Mouse (Mus musculus) spleen, postnatal 36 days (tissue): ENCODE measurements at regions not wholly inside any gene's neighbourhood (a gene's known extent, or its start where the extent isn't known, plus 50 kb on each side); places are given as distances from the start of the nearest gene placed in this dataset.
"Not testable (repeated sequence)": the region's sequence is repeated elsewhere in the genome, so short reads cannot be mapped to it uniquely, and the experiment has no call there.

Experiments used
- DNase-seq, 2 experiments: peaks; one replicate each; pipeline ENCODE4 v3.0.0; 2022; ENCODE audit warnings: low spot score in 2 of 2, mixed read lengths in 1 of 2

DNA sequence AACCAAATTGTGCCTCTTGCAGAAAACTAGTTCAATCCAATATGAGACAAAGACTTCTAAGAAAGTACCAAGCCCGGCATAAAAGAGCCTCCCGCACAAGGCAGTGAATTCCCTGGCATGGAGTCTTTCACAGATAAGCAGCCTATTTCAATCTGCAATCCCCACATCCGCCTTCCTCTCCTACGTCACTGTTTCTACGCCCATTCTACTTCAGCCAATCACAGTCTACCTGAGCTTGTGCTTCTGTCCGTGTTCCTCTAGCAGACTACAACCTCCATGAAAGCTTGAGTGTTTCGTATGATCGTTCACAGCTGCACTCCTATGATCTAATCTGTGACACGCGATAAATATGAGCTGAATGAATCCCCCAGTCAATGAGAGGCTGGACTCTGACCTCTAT is 155.6 kb upstream of the Ipo5 start:
- DNase-seq = no peak

DNA sequence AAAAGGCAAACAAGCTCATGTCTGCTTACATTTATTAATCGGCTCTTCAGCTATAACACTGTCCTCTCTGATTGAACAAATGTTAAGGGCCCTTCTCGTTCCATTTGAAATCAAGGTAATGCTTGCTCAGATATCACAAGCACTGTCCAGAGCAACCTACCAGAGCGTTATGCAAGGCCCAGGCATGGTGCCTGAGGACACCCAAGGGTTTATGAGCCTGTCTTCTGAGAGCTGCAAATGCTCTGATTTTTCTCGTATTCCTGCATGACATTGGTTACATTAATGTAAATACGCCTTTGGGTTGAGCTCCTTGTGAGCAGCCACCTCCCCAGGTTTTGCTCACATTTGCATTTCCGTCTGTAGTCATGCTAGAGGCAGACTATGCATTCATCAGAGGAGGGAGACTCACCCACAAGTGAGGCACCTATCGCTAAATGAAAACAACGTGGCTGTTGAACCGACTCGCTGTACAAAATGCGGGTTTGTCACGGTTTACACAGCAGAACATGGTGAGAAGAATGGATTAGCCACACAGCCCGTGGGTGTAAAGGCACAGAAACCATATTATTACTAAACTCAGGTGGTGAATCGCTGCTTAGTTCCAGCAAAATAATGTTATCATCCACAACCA is 152.7 kb upstream of the Ipo5 start:
- no peak for DNase-seq

DNA sequence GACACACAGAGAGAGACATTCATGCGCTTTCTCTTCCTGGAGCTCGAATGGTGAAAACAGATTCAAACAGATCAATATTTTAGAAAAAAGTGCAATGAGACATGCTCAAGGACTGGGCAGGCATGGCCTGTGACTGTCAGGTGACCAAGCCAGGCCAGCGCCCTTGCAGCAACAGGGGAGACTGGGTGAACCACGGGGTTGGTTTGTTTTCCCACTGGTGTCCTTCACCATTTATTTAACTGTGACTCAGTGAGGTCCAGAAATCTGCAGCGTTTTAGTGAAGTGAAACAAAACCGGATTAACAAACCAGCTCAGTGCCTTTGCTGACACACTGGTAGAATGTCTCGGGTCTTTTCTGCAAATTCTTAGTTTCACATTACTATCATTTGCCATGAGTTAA is 148.9 kb upstream of the Ipo5 start:
- no peak for DNase-seq

DNA sequence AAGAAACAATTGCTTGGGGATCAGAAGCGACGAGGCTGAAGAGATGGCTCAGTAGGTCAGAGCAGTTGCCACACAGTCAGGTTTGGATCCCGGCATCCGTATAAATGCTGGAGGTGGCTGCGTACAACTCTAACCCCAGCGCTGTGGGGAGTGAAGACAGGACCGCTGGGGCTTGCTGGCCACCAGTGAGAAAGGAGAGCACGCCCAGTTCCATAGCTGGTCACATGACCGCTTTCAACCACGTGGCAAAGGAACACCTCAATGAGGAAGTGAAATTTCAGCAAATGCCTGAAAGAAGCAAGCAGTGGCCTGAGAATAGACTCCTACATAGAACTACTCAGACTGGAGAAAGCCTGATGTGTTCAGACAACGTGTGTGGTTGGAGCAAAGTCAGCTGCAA is 148.3 kb upstream of the Ipo5 start:
- peak; percentile 44 to 45 for DNase-seq

DNA sequence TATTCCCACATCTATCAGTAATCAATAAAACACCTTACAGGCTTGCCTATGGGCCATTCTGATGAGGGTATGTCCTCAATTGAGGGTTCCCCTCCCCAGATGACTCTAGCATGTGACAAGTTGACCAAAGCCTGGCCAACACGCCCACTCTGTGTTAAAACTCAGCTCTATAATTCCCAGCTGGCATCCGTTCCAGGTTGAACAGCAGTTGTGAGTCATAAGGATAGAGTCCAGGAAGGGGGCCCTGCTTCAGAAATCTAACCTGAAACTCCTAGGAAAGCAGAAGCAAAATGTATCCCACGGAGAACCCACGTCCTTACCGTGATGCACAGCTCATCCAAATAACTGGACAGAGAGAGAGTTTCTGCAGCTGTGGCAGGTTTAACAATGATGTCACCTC is 147.2 kb upstream of the Ipo5 start:
- no peak for DNase-seq

DNA sequence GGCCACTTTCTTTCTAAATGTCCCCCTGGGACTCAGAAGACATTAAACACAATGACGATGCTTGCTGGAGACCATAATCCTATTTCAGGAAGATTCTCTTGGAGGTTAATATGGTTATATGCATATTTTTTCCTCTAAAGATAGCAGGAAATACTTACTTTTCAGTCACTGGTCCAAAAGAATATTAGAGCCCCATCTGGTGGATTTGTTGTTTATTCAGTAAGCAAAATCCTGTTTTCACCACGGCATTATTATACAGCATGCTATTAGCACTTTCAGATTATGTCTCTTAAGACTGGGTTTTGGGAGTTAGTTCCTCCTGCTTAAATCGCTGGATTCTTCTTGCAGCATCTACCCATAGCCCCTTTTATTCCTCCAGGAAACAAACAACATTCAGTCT is 146.6 kb upstream of the Ipo5 start:
- no peak for DNase-seq

DNA sequence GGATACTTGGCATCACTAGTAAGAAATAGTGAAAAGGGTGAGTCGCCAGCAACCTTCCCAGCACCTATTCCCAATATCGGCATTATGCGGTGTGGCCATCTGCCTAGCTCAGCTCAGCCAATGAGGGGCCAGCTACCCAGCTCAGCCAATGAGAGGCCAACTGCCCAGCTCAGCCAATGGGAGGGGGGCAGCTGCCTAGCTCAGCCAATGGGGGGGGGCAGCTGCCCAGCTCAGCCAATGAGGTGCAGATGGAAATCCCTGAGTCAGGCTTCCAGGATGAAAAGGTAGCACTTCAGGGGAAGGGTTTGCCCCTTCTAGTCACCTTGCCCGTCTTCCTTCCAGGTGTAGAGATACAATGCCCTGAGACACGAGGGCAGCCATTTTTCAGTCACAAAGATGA is 144.6 kb upstream of the Ipo5 start:
- DNase-seq = no peak

DNA sequence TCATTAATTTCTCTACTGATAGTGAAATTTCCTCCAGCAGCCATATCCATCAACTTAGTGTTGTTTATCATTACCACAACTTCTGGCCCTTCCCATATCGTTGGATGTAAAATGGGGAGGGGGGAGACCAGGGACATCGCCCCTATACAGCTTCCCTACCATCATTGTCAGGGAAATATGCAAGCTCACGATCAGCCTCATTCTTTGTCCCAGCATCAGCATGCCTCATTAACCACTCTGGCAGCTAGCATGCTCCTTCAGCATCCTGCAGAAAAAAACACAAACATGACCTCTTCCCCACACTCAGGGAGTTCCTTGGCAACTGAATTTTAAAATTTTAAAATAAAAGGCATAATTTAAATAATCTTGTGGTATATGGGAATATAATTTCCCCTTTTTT is 140.4 kb upstream of the Ipo5 start:
- DNase-seq = no peak

DNA sequence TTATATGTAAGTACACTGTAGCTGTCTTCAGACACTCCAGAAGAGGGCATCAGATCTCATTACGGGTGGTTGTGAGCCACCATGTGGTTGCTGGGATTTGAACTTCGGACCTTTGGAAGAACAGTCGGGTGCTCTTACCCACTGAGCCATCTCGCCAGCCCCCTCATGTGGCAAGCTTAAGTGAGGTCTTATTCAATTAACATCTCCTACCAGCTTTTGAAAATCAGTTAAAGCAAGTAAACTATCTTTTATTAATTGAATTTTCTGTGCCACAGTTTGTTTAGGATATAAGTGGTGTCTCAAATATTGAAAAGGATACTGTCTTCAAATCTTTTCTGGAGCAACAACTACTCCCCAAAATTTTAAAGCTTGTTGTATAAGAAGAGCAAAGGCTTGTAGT is 138.0 kb upstream of the Ipo5 start:
- DNase-seq = not testable (repeated sequence)

DNA sequence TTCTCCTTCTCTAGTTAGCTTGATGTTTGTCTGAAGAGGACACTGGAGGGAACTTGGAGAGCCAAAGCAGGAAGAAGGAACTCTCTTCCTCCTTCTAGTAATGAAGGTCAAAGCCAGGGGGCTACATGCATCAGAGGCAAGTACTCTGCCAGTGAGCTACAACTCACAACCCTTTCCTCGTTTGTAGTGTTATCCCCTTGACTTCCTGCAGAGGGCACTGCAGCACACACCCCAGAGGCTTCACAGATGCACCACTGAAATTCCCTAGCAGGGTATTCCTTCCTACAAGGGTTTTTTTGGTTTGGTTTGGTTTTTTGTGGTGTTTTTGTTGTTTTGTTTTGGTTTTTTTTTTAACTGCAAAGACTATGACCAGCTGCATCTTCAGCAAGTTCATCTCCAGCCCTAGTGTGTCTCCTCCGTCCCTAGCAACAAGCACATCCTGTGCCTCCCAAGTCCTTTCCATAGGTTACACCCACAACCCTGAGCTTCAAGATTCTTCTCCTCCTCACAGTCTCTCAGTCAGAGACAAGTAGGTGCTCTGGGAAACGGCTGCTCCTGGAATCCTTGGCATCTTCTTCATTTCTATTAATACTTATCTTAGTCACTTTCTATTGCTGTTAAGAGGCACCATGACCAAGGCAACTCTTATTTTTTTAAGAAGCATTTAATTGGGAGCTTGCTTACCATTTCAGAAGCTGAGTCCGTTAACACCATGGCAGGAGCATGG is 119.0 kb upstream of the Ipo5 start:
- no peak for DNase-seq

DNA sequence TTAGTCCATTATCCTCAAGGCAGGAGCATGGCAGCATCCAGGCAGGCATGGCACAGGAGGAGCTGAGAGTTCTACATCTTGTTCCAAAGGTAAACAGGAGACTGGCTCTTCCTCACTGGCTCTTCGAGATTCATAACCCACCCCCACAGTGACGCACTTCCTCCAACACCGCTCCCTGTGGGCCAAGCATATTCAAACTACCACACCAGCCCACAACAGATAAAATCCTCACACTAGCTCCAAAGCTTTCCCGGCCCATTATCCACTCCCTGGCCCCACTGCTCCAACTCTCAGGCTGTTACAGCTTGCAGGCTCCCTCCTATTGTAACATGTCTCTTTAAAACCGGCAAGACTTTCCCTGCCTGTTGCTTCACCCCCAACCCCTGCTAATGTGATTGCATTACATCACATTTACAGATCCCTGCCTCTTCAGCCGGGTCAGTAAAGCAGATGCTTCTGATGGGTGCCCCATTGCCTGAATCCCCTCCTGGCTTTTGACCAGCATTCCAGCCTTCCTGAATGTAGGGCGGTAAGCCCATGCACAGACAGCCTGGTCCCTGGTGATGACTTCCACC is 113.0 kb upstream of the Ipo5 start:
- no peak for DNase-seq

DNA sequence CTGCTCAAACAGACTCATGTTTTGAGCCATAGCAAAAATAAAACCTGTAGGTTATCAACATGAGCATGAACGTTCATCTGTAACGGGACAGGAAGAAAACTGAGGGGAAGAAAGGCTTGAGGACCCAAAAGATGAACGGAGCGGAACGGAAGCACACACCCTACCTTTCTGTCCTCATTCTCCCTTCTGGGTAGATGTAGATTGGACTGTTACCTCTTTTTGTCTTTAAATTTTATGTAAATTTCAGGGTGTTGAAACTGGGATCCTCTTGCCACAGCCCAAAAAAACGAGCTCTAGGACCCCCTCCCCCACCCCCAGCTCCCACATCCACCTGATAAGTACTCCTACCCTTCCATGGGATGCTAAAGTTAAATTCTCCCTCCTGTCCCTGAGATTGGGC is 107.8 kb upstream of the Ipo5 start:
- DNase-seq = no peak

DNA sequence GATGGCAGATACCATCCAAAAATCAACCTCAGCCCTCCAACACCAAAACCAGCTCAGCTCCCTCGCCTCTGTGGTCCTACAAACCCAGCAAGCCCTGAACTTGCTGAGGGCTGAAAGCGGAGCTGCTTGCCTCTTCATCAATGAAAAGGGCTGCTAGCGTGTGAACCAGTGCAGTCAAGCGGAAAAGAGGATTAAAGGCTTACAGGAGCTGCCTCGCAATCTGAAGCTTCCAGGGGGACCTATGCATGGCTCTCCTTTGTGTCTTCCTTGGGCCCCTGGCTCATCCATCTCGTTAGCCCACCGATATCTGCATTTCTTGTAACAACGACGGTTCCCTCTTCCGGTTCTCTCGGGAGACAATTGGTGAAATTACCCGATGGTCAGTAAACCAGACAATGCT is 107.3 kb upstream of the Ipo5 start:
- DNase-seq = no peak

DNA sequence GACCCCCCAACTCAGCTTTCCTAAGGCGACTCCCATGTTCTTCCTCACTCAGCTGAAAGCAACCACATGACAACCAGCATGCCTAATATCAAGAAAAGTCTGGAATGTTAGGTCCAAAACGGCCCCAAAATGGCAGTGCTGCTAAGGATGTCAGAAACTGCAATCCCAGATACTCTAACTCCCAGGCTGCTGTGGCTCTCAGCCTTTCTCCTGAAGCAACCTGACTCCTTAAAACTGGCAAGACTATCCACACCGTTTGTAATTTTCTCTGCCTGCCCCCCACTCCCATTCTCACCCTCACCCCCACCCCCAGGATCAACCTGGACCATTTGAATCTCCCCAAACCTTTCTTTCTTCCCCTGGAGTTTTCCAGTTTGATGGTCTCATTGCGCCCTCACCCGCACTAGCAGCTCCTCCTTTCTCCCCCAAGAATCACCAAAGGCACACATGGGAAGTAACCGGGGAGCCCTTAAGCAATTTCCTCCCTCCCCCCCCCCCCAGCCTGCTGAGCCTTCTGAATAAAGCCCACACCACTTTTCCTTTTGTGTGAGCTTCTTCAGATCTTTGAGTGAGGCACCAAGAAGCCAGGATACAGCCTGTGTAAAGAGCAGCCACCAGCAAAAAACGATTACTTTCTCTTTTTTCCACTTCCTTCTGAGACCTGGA is 106.7 kb upstream of the Ipo5 start:
- no peak for DNase-seq

DNA sequence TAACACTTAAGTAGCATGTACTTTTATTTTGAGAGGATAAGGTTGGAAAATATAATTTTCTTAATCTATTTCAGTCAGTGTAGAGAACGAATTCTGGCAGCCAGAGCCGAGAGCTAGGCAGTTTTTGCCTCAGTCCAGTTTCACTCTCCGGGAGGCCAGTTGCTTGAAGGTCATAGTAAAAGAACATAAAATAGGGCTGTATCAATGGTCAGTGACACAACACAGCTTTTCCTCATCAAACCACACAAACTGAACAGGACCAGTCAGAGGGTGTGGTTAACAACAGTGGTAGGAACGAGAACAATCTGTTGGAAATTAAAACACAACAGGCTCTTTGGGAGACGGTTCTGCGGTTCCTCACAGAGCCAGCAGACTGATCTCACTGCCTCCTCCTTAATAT is 105.9 kb upstream of the Ipo5 start:
- DNase-seq = no peak

DNA sequence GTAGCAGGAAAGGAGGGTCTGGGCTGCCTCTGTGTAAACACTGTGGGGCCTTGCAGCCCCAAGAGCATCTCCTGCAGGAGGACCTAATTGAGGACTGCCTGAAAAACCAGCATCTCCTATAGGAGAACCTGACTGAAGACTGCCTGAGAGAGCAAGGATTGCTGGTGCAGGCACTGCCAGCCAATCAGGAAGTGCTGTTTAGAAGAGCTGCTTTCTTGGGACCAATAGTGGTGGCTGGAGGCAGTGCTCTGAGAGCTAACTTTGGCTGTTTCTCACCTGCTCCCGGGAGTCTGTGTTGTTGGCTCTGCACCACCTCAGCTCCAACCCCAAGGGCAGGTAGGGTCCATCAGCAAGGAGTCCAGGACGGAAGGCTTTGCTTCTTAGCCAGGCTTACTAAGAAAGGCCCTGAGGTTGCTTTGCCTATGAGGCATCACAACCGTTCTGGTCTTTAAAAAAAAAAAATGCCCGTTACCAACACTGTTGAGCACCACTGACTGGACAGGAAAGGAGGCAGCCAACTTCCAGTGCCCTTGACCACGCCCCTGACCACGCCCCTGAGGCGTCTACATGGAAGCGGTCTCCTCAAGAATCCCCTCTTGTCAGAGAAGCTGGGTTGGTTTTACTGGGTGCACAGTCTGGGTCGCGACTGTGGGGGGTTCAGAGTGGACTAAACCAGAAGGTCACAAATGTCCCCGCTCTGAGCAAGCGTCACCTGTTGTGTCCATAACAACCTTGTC is 105.0 kb upstream of the Ipo5 start:
- DNase-seq = not testable (repeated sequence)

DNA sequence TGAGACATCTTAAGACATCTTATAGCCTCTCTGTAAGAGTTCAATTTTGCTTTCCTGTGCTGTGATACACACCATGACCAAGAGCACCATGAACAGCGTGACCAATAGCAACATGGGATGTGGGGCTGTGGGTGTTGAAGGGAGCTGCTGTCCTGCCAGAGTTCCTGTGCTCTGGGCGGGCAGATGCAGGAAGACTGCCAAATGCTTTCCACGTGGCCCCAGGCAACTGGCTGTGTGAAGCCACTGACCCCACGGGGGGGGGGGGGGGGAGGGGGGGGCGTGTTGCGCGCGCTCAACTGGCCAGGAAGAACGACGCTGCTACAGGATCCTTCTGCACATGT is 104.5 kb upstream of the Ipo5 start:
- no peak for DNase-seq

DNA sequence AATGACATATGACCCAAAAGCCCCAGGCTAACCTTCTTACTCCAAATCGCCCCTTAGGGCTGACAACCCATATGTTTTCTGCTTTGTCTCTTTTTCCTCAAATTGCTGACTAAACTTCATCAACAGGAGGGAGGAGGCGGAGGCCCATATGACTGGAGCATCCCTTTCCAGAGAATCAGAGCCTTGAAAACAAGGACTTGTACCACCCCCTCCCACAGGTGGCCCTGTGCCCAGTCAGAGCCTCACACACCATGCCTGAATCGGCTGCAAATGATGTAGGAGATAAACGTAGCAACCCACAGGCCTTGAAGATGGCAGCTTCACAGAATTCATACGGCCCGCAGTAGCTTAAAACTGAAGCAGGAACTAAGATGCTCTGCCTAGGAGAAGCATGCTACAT is 101.7 kb upstream of the Ipo5 start:
- no peak for DNase-seq

DNA sequence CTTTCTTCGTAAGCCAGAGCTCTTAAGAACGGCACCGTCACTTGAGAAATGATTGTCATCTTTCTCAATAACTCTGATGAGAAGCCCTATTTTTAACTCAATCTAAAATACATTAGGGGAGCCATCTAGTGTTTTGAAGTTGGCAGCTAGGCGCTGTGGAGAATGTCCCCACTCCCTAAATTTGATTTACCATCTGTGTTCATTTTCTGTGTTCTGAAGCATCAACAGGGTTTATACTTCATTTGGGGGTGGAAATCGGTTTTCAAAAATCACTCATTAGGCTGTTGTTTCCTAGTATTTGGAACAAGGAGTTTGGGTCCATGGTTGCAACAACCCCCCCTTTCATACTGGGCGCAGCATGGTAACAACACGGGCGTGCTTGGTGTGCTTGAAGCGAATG is 97.1 kb upstream of the Ipo5 start:
- no peak for DNase-seq

DNA sequence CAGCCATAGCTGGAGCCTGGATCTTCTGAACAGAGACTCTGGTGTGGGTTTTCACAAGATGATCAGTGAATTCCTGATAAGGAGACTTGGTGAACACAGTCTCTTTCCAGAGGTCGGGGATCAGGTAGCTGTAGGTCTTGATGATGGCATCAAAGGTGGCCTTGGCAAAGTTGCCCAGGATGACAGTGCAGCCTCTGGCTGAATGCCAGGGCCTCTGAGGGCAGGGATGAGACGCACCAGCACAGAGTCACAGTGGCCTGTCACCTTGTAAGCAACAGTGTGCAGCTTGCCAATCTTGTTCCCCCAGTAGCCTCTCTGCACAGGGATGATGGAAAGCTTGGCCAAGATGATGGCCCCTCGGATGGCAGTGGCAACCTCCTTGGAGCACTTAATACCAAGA is 95.9 kb upstream of the Ipo5 start:
- DNase-seq = not testable (repeated sequence)

DNA sequence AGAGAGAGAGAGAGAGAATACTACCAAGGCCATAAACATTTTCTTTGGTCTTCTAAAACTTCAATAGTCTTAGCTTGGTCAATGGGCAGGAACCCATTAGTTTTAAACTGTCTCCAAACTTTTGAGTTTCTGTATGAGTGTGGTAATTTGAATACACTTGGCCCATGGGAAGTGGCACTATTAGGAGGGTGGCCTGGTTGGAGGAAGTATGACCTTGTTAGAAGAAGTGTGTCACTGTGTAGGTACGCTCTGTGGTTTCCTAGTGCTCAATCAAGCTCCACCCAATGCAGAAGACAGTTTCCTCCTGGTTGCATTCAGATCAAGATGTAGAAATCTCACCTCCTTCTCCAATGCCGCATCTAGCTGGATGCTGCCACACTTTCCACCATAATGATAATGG is 94.5 kb upstream of the Ipo5 start:
- no peak for DNase-seq

DNA sequence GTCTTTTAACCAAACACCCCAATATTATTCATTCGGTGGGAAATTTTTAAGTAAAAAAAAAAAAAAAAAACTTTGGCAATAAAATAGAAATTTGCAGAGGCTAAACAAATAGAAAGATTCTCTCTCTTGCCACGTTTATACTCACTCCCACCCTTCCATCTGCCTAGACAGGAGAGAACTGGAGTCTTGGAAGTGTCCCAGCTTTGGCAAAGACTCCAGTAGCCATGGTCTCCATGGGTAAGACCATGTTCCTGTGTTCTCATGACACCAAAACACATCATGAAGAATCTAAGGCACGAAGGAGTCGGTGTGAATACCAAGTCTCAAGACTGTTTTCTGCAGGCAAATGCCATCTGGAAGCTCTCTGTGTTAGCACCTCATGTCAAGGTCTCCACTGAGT is 84.8 kb upstream of the Ipo5 start:
- DNase-seq = no peak
